Mouse (Mus musculus) monocyte, adult 2 months (primary cell): ENCODE data around the gene Dkk3.
"Not testable (repeated sequence)": the region's sequence is repeated elsewhere in the genome, so short reads cannot be mapped to it uniquely, and the experiment has no call there.

ENCODE experiments used
- DNase-seq, 2 experiments: peaks; one replicate each; pipeline ENCODE4 v3.0.0; 2022; ENCODE audit warnings: low spot score in 2 of 2, low read depth in 1 of 2

Gene Dkk3

GRCm38 (mm10) chr7:112169955-112170692 lies 11.3 kb upstream of the Dkk3 start:
- no peak for DNase-seq

- DNase-seq: no peak
These were observed 6.7 kb upstream of the Dkk3 start for GRCm38 (mm10) chr7:112165593-112165992.

DNA sequence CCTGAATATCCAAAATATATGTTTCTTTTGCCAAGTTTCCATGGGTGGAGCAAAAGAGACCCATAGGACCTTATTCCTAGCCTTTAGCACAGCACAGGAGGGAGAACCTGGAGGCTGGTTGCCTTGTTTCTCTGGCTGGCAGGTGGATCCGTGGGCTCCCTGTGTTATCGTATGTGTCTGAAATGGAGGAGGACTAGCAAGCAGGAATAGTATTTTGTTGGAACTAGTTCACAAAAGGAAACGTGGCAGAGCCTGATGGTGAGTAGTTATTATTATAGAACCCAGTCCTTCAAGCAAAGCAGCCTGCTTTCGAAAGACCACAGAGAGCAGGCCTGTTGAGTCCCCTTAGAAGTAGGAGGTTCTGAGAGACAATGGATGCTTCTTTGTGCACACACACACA lies 6.2 kb upstream of the Dkk3 start:
- not testable (repeated sequence) for DNase-seq

- DNase-seq: no peak
These were observed 5.6 kb upstream of the Dkk3 start for GRCm38 (mm10) chr7:112164430-112164829.

GRCm38 (mm10) chr7:112159835-112160234 lies 978 bp upstream of the Dkk3 start:
- no peak for DNase-seq

GRCm38 (mm10) chr7:112158316-112158741 lies 528 bp downstream of the Dkk3 start:
- DNase-seq: no peak

GRCm38 (mm10) chr7:112157584-112158315 lies 1.1 kb downstream of the Dkk3 start:
- DNase-seq: no peak

DNA sequence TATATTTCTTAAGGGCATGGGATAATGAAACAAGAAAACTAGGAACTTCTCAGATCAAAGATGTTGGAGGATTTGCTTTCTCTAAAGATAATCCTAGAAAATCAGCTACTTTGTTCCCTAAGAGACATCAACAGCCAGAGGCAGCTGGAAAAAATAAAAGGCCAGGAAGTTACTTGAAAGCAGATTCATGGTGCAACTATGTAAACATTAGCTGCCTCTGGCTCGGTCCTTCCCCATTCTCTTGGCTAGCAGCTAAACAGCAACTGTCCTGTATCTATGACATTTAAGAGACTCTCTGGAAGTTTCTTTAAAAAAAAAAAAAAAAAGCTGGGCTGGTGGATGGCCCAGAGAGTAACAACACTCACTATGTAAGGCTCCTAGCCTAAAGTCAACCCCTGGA lies 3.7 kb downstream of the Dkk3 start:
- no peak for DNase-seq

DNA sequence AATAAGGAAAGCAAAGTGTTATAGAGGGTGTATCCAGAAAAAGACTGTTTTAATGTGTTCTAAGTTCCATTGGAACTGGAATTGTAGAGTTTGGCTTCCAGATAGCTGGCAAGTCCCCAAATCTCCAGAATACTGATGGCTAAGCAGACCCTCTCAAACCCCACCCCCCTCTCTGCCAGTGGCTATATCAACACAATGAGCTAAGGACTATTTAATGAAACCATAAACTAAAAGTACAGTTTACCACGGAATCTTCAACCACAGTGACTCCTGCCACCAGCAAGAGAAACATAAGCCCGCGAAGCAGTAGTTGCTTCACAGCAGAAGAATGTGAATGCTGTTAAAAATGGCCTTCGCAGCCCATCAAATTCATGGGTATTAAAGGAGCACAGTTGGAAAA lies 4.4 kb downstream of the Dkk3 start:
- no peak for DNase-seq

- no peak for DNase-seq
These were observed 9.7 kb downstream of the Dkk3 start for GRCm38 (mm10) chr7:112149113-112149512.

DNA sequence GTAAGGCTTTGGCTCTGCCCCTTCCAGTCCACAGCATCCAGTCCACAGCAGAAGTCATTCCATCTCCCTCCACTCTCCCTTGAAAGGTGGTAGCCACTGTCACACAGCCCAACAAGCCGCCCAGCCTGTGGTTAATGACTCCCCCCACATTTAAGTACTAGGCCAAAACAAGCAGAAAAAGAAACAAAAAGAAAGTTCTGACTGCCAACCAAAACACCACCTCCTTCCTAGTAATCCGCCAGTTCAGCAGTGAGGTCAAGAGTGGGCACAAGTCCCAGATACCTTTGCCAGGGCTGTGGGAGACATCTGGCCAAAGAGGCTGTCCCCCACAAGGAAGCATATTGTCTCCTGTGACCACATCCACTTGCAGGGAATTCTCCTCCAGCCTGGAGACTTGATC lies 10.9 kb downstream of the Dkk3 start:
- no peak for DNase-seq

DNA sequence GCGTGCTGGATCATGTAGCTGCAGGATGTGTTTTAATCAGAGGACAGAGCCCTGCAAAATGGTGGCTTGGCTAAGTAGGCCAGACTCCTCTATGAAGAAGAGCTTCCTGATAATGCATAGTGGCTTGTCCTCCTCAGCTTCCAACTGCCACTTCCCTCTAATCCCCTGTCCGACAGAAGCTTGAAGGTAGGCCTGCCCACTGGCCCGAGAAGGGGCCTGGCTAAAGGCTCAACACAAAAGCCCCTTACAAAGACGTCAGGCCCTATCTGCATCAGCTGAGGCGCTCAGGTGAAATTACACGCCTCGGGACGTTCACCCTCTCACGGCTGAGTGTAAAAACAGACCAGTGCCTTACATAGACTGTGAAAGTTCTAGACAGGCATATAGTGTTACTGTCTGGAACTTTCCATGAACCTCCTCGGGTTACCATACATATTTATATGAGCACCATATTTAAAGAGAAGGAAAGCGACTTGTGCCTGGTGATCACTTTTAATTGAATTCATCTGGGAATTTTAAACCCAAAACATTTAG lies 14.1 kb downstream of the Dkk3 start:
- DNase-seq: no peak

DNA sequence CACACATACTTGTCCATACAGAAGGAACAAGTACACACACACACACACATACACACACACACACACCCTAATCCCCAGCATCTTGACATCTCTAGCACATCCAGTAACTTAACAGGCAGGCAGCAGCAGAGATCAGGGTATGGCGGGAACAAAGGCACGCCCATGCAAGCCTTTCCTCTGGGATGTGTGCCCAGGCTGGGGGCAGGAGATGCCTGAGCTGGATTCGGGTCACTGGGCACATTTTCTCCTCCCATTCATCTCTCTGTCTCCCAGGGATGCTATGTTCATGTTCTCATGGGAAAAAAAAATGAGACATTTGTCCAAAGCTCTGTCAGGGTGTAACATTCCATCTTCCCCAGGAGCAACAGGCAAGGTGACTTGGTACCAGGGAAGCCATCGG lies 14.9 kb downstream of the Dkk3 start:
- DNase-seq: no peak

- no peak for DNase-seq
These were observed 15.8 kb downstream of the Dkk3 start for GRCm38 (mm10) chr7:112143090-112143500.

- no peak for DNase-seq
These were observed 16.2 kb downstream of the Dkk3 start for GRCm38 (mm10) chr7:112142616-112143015.

GRCm38 (mm10) chr7:112140725-112141124 lies 18.1 kb downstream of the Dkk3 start:
- DNase-seq: no peak

GRCm38 (mm10) chr7:112138509-112139405 lies 20.1 kb downstream of the Dkk3 start:
- DNase-seq: no peak

DNA sequence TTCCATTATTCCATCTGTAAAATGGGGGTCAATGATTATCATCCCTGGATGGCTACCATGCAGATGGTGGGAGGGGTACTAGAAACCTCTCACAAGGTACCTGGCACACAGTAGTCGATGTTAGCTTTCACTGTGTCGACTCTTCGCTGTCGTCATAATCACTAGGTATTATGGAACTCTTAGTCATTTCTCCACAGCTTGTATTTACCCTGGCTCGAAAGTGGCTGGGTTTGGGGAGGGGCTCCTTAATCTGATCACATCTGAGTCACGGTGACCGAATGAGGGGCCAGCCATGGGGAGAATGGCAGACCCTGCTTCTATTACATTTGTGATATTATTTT lies 20.7 kb downstream of the Dkk3 start:
- DNase-seq: no peak

DNA sequence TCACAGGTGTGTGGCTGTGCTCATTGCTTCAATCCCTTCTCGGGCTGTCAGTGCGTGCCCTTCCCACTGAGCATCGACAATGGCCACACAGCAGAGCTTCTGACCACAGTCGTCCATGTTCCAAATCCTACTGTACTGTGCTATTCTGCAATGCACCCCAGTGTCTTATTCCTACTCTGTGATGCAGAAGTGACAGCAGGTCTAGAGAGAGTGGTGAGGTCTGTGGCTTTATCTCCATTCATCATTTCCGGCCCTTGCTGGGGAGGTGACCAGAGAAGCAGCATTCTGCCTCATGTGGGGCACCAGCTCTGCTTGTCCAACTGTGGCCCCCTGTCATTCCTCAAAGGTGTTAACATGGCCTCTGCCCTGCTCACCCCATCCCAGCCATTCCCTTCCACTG lies 22.3 kb downstream of the Dkk3 start:
- no peak for DNase-seq

- no peak for DNase-seq
These were observed 23.7 kb downstream of the Dkk3 start for GRCm38 (mm10) chr7:112135161-112135560.

GRCm38 (mm10) chr7:112133277-112133676 lies 25.6 kb downstream of the Dkk3 start:
- DNase-seq: no peak
